In the genomic region with DNA sequence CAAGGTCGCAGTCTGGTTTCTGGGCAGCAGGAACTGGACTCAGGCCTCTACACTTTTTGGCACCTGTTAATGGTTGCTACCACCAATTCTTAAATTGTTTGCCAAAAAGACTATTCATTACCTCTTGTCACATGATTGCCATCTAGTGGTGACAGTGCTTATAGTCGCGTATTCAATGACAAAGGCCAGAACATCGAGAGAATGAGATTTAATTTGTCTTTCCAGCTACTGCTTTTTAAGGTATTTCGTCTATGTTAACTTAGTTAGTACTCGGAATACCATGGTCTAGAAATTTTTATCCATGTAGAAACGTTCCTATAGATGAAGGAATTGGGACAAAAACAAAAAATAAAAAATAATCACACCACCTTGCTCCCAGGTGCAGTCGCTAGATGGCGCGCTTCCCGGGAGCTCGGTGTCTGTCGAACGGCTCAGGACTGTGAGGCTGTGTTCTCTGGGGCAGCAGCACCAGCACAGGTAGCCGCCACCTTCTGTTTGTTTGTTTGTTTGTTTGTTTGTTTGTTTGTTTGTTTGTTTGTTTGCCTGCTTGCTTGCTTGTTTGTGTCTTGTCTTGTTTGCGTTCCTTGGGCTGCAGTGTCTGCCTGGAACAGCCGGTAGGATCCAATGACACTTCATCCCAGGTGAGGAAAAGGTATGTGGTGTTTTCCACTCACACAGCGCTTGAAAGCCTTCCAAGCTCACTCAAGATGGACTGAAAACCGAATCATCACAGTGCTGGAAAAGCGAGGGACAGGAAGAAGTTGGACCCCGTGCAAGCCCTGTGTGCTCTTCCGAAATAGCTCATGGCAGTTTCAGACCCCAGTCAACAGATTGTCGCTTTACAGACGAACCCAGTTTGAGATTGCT, we compare ENCODE assay signal across 8 mouse cellular contexts.
A peak's percentile ranks its signal among the peaks of the same experiment; 100 is the strongest.
DNase-seq lines count a peak whose midpoint lies in the region; ATAC-seq and TF ChIP-seq lines count a peak whose summit lies in the region.

No protein-coding gene starts in this region.

- H3K4me3 ChIP-seq in midbrain, embryonic 10.5 days, result peak overlapping the region; percentile 45
- no peak overlapping the region for H3K4me3 ChIP-seq in small intestine, adult 2 months (ENCODE audit: low read depth, low read length)

- no peaks in the 10 kb centered on the region for H3K9me3 ChIP-seq in midbrain, embryonic 10.5 days (replicated peaks)

- no peak for TF ChIP-seq POLR2A in small intestine, adult 2 months (IDR thresholded peaks at IDR 0.05; ENCODE audit: low read depth, low read length)

- TF ChIP-seq CTCF in small intestine, adult 2 months (IDR thresholded peaks at IDR 0.05; ENCODE audit: extremely low read depth, insufficient read length, insufficient replicate concordance, low read depth, low read length), result peak; percentile 98

- DNase-seq in urinary bladder, adult 18-20 months (ENCODE audit: low spot score in 2 of 2), result peak; percentile 11 to 49
- no peak for DNase-seq in urinary bladder, postnatal 10 days (ENCODE audit: low spot score)
- peak; percentile 86 for DNase-seq in embryo, embryonic 11 days
- peak; percentile 47 for DNase-seq in kidney, adult 11 months
- peak; percentile 30 to 48 for DNase-seq in left cerebral cortex, postnatal 36 days (ENCODE audit: low spot score in 2 of 2)
- peak; percentile 66 for DNase-seq in midbrain, embryonic 10.5 days (ENCODE audit: low spot score)

- peak overlapping the region; percentile 82 for H3K27ac ChIP-seq in midbrain, embryonic 10.5 days (replicated peaks)
- H3K27ac ChIP-seq in small intestine, adult 2 months (ENCODE audit: insufficient read depth, low read depth, low read length), result no peak overlapping the region

- intact Hi-C loops in left cerebral cortex, postnatal 36 days (cut with DNase I), result loop anchor here (2.0 kb wide), 1 partner anchor 35 kb away; no protein-coding TSS in a partner anchor

- H3K4me1 ChIP-seq in midbrain, embryonic 10.5 days, result peaks cover 17% of the 10 kb centered on the region
- H3K4me1 ChIP-seq in small intestine, adult 2 months (ENCODE audit: control insufficient read depth, insufficient read depth, insufficient read length, low read length), result 0 out of 2 replicates have a peak, but pooled peaks cover 2% of the 10 kb centered on the region

- no peaks in the 10 kb centered on the region for H3K36me3 ChIP-seq in midbrain, embryonic 10.5 days
- H3K36me3 ChIP-seq in small intestine, adult 2 months (ENCODE audit: control insufficient read depth, insufficient read depth, low read length), result no peaks in the 10 kb centered on the region

- no peaks in the 10 kb centered on the region for H3K27me3 ChIP-seq in midbrain, embryonic 10.5 days (ENCODE audit: low read depth, poor library complexity, severe bottlenecking)
- no peaks in the 10 kb centered on the region for H3K27me3 ChIP-seq in small intestine, adult 2 months (ENCODE audit: control insufficient read depth, insufficient read depth, low read length)

- peak; percentile 90 for ATAC-seq in granulocyte monocyte progenitor cell, adult 5-6 weeks (replicated peaks; ENCODE audit: poor library complexity, severe bottlenecking)

- 23% methylated on average over 24 of the region's 24 CpGs for WGBS in midbrain, embryonic 10.5 days
- WGBS in small intestine, adult 2 months, result 17% methylated on average over 24 of the region's 24 CpGs
